Comparison of ENCODE assay signal across 27 mouse cellular contexts in the genomic region with DNA sequence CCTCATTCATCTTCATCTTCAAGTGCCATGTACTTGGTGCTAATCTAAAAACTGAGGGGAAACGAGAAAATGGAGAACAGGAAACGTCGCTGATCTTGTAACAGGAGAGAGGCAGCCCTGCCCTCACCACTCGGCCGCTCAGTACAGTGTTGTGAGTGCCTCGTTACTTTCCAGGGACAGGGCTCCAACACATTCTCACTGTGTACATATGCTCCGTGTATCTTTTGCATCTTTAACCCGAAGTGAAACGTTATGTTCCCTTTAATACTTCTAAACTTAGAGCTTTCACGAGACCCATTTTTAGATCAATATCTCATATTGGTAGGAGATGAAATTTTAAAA. TPM values are rescaled to one million over a fixed set of nuclear protein-coding genes. Genes with fewer than 3 reads are reported as not detected.
DNase-seq lines count a peak whose midpoint lies in the region; ATAC-seq and TF ChIP-seq lines count a peak whose summit lies in the region.
"Had no signal": no experiment of that assay in that cellular context is flagged by ENCODE, and none has a peak within 500 bp of the region (broad histone marks: within the 10 kb centered on the region; RNA-seq: fewer than 3 reads in every experiment).

No protein-coding gene starts in this region.

- H3K4me3 ChIP-seq in heart, embryonic 10.5 days, result no peak overlapping the region
- H3K4me3 ChIP-seq in lung, postnatal 0 days (ENCODE audit: low read depth, low read length), result no peak overlapping the region
- no peak overlapping the region for H3K4me3 ChIP-seq in liver, embryonic 14.5 days (ENCODE audit: insufficient read depth in 1 of 2, low read depth in 2 of 2, low read length in 2 of 2)
- no peak overlapping the region for H3K4me3 ChIP-seq in cerebellum, adult 2 months (replicated peaks; ENCODE audit: insufficient read depth, low read depth, low read length)
- H3K4me3 ChIP-seq: forebrain, embryonic 13.5 days; hindbrain, embryonic 13.5 days; limb, embryonic 12.5 days; midbrain, embryonic 12.5 days; myocyte had no signal

- intact Hi-C loops in heart, postnatal 10 days (cut with DNase I), result no loop called here
- intact Hi-C loops in left cerebral cortex, postnatal 4 days (cut with DNase I), result no loop called here

- H3K36me3 ChIP-seq in heart, embryonic 10.5 days, result no peaks in the 10 kb centered on the region
- no peaks in the 10 kb centered on the region for H3K36me3 ChIP-seq in lung, postnatal 0 days (ENCODE audit: insufficient read depth, low read length)
- H3K36me3 ChIP-seq in liver, embryonic 14.5 days (replicated peaks; ENCODE audit: control insufficient read depth, insufficient read depth, low read depth), result no peaks in the 10 kb centered on the region
- H3K36me3 ChIP-seq: hindbrain, embryonic 13.5 days; limb, embryonic 12.5 days; midbrain, embryonic 12.5 days had no signal

- no peak overlapping the region for H3K9ac ChIP-seq in lung, postnatal 0 days (replicated peaks; ENCODE audit: low read depth)
- H3K9ac ChIP-seq in liver, embryonic 14.5 days (replicated peaks), result no peak overlapping the region; the same call in 1 of the 2 replicates
- H3K9ac ChIP-seq: forebrain, embryonic 13.5 days; hindbrain, embryonic 13.5 days; limb, embryonic 12.5 days; midbrain, embryonic 12.5 days had no signal

- peak overlapping the region; percentile 65; the same call in 1 of the 2 replicates for H3K27ac ChIP-seq in heart, embryonic 10.5 days
- no peak overlapping the region for H3K27ac ChIP-seq in lung, postnatal 0 days (ENCODE audit: low read length)
- peak overlapping the region; percentile 29; the same call in 1 of the 2 replicates for H3K27ac ChIP-seq in liver, embryonic 14.5 days
- H3K27ac ChIP-seq in cerebellum, adult 2 months (ENCODE audit: insufficient read depth, low read length), result no peak overlapping the region
- H3K27ac ChIP-seq: forebrain, embryonic 13.5 days; hindbrain, embryonic 13.5 days; limb, embryonic 12.5 days; midbrain, embryonic 12.5 days had no signal

- no peak for DNase-seq in heart, embryonic 10.5 days (ENCODE audit: low spot score)
- no peak for DNase-seq in heart, postnatal 10 days
- DNase-seq in lung, postnatal 0 days (ENCODE audit: low spot score), result no peak
- no peak for DNase-seq in lung, postnatal 25 days (ENCODE audit: low spot score)
- DNase-seq in liver, embryonic 14.5 days (ENCODE audit: low read depth in 3 of 3, low spot score in 3 of 3), result no peak
- DNase-seq in left cerebral cortex, postnatal 4 days, result no peak
- no peak for DNase-seq in cerebellum, adult 2 months
- DNase-seq: adrenal gland, postnatal 14 days; cerebellum, adult 11 months; cerebellum, adult 9-11 months; gastrocnemius, postnatal 14 days; heart, postnatal 4 days; kidney, adult 8-10 months; kidney, postnatal 25 days; lung, adult 18-20 months; lung, postnatal 10 days; right cerebral cortex, postnatal 14 days had no signal

- no peaks in the 10 kb centered on the region for H3K9me3 ChIP-seq in heart, embryonic 10.5 days
- H3K9me3 ChIP-seq in lung, postnatal 0 days (ENCODE audit: low read length), result no peaks in the 10 kb centered on the region
- H3K9me3 ChIP-seq in liver, embryonic 14.5 days (ENCODE audit: control insufficient read depth, low read length), result no peaks in the 10 kb centered on the region
- H3K9me3 ChIP-seq: forebrain, embryonic 13.5 days; hindbrain, embryonic 13.5 days; limb, embryonic 12.5 days; midbrain, embryonic 12.5 days had no signal

- H3K4me1 ChIP-seq in heart, embryonic 10.5 days, result peaks cover 79% of the 10 kb centered on the region
- peaks cover 7% of the 10 kb centered on the region; the same call in 1 of the 2 replicates for H3K4me1 ChIP-seq in lung, postnatal 0 days (ENCODE audit: insufficient read depth, low read depth, low read length)
- peaks cover 10 to 33% of the 10 kb centered on the region in 2 experiments for H3K4me1 ChIP-seq in liver, embryonic 14.5 days (replicated peaks; ENCODE audit: control insufficient read depth in 2 of 2, insufficient read depth in 2 of 2, low read length in 1 of 2)
- H3K4me1 ChIP-seq in cerebellum, adult 2 months (ENCODE audit: control insufficient read depth, insufficient read depth, low read length), result peaks cover 3% of the 10 kb centered on the region

- no peak for TF ChIP-seq POLR2A in cerebellum, adult 2 months (IDR thresholded peaks at IDR 0.05; ENCODE audit: borderline replicate concordance, insufficient read depth, low read length)

- TF ChIP-seq EP300 in lung, postnatal 0 days (IDR thresholded peaks at IDR 0.05), result no peak
- no peak for TF ChIP-seq EP300 in liver, embryonic 14.5 days (IDR thresholded peaks at IDR 0.05; ENCODE audit: low read depth)

- H3K4me2 ChIP-seq in lung, postnatal 0 days (replicated peaks; ENCODE audit: low read depth, low read length), result no peak overlapping the region
- H3K4me2 ChIP-seq in liver, embryonic 14.5 days (ENCODE audit: low read depth), result peak overlapping the region; percentile 50
- H3K4me2 ChIP-seq: forebrain, embryonic 13.5 days; heart, embryonic 11.5 days; hindbrain, embryonic 13.5 days; limb, embryonic 12.5 days; midbrain, embryonic 12.5 days had no signal

- H3K27me3 ChIP-seq in heart, embryonic 10.5 days (ENCODE audit: insufficient read depth, poor library complexity, severe bottlenecking), result no peaks in the 10 kb centered on the region
- H3K27me3 ChIP-seq in lung, postnatal 0 days (replicated peaks; ENCODE audit: insufficient read depth, low read length), result no peaks in the 10 kb centered on the region
- no peaks in the 10 kb centered on the region for H3K27me3 ChIP-seq in liver, embryonic 14.5 days (ENCODE audit: control insufficient read depth, insufficient read depth, low read length)
- H3K27me3 ChIP-seq in cerebellum, adult 2 months (ENCODE audit: control insufficient read depth, insufficient read depth, low read length), result no peaks in the 10 kb centered on the region
- H3K27me3 ChIP-seq: forebrain, embryonic 13.5 days; hindbrain, embryonic 13.5 days; limb, embryonic 12.5 days; midbrain, embryonic 12.5 days; Patski had no signal

- TF ChIP-seq CTCF in lung, postnatal 0 days (IDR thresholded peaks at IDR 0.05), result no peak
- no peak for TF ChIP-seq CTCF in liver, embryonic 14.5 days (IDR thresholded peaks at IDR 0.05; ENCODE audit: low read depth)
- TF ChIP-seq CTCF in cerebellum, adult 2 months (IDR thresholded peaks at IDR 0.05; ENCODE audit: borderline replicate concordance, insufficient read depth, low read depth, low read length), result no peak

- WGBS in heart, embryonic 10.5 days, result 51% methylated on average over 10 of the region's 10 CpGs
- 33% methylated on average over 10 of the region's 10 CpGs for WGBS in lung, postnatal 0 days
- 19% methylated on average over 10 of the region's 10 CpGs for WGBS in liver, embryonic 14.5 days (ENCODE audit: insufficient replicate concordance)
- 93% methylated on average over 10 of the region's 10 CpGs for WGBS in cerebellum, adult 2 months

- peak; percentile 53 for ATAC-seq in lung, postnatal 0 days
- ATAC-seq in liver, embryonic 14.5 days (ENCODE audit: insufficient read depth), result no peak
- peak; percentile 7; the same call in 1 of the 2 replicates for ATAC-seq in megakaryocyte-erythroid progenitor cell, adult 5-6 weeks (replicated peaks; ENCODE audit: low FRiP score, low TSS enrichment, poor library complexity, severe bottlenecking)
- ATAC-seq: forebrain, embryonic 13.5 days; intestine, embryonic 16.5 days; Patski had no signal

RNA-seq across cellular contexts. Expression of gene Igsf3, which starts 42.7 kb away (rescaled TPM):
- polyA plus RNA-seq in heart, embryonic 10.5 days (2016; fragmentation: Nextera tagmentation; extraction: Ambion mirVana), result 41.9 and 45.9 TPM in 2 replicates
- 10 to 100 TPM; 21.6 to 24.9 TPM for total RNA-seq in heart, postnatal 10 days (2021)
- 16.9 and 17.8 TPM in 2 replicates for polyA plus RNA-seq in lung, postnatal 0 days (2015; fragmentation: Nextera tagmentation; extraction: Ambion mirVana)
- 1.2 and 1.3 TPM in 2 replicates for polyA plus RNA-seq in liver, embryonic 14.5 days (2012; rRNA removed)
- polyA plus RNA-seq in liver, embryonic 14.5 days (2014; fragmentation: Nextera tagmentation; extraction: Ambion mirVana), result 3.2 TPM in 2 replicates
- total RNA-seq in megakaryocyte-erythroid progenitor cell, adult 5-6 weeks (2014; fragmentation: Nextera tagmentation), result 14.2 and 22.4 TPM in 2 replicates
- 8.4 and 12.3 TPM in 2 replicates for total RNA-seq in megakaryocyte-erythroid progenitor cell, adult 5-6 weeks (2017)
- total RNA-seq in left cerebral cortex, postnatal 4 days (2021), result 100 to 1,000 TPM in 1 of 2 experiments, 10 to 100 TPM in 1; 96.4 to 101 TPM
- 4.3 and 5.1 TPM in 2 replicates for polyA plus RNA-seq in cerebellum, adult 2 months (2012; rRNA removed)
- total RNA-seq: MEL had no signal

Comparison
In these comparisons a context has a peak if more than half of its experiments do, and no peak if none do; other contexts are left out.
1. H3K27ac ChIP-seq: peak in heart, embryonic 10.5 days (single experiment) and liver, embryonic 14.5 days (single experiment); none in lung, postnatal 0 days (single experiment) and cerebellum, adult 2 months (single experiment).